Mouse (Mus musculus) cerebellum, adult 18-20 months (tissue): ENCODE results near the gene Hivep2.

Experiments
- DNase-seq, 2 experiments: peaks; one replicate each; pipeline ENCODE4 v3.0.0; 2021

The Hivep2 gene

GRCm38 (mm10) chr10:14024971-14025370 is 59.1 kb downstream of the Hivep2 start:
- DNase-seq: no peak

GRCm38 (mm10) chr10:14027751-14028150 is 61.9 kb downstream of the Hivep2 start:
- no peak for DNase-seq

GRCm38 (mm10) chr10:14028956-14029355 is 63.1 kb downstream of the Hivep2 start:
- peak; percentile 64 to 66 for DNase-seq

- DNase-seq: no peak
Observed at GRCm38 (mm10) chr10:14030458-14031035, 64.7 kb downstream of the Hivep2 start.

- no peak for DNase-seq
Observed at GRCm38 (mm10) chr10:14032532-14032931, 66.7 kb downstream of the Hivep2 start.

- no peak for DNase-seq
Observed at GRCm38 (mm10) chr10:14034046-14034445, 68.2 kb downstream of the Hivep2 start.

- DNase-seq: no peak
Observed at GRCm38 (mm10) chr10:14034790-14035189, 68.9 kb downstream of the Hivep2 start.

GRCm38 (mm10) chr10:14035607-14036006 is 69.7 kb downstream of the Hivep2 start:
- no peak for DNase-seq

GRCm38 (mm10) chr10:14036472-14036871 is 70.6 kb downstream of the Hivep2 start:
- no peak for DNase-seq

- DNase-seq: no peak
Observed at GRCm38 (mm10) chr10:14037977-14038489, 72.2 kb downstream of the Hivep2 start.

- no peak for DNase-seq
Observed at GRCm38 (mm10) chr10:14040716-14041470, 75.0 kb downstream of the Hivep2 start.

GRCm38 (mm10) chr10:14041606-14042005 is 75.7 kb downstream of the Hivep2 start:
- DNase-seq: peak in 1 of 2 experiments; percentile 32

- DNase-seq: no peak
Observed at GRCm38 (mm10) chr10:14042539-14043348, 76.9 kb downstream of the Hivep2 start.

- DNase-seq: no peak
Observed at GRCm38 (mm10) chr10:14043349-14043710, 77.5 kb downstream of the Hivep2 start.

GRCm38 (mm10) chr10:14044046-14044782 is 78.3 kb downstream of the Hivep2 start:
- no peak for DNase-seq

- DNase-seq: no peak
Observed at GRCm38 (mm10) chr10:14044783-14045392, 79.0 kb downstream of the Hivep2 start.

GRCm38 (mm10) chr10:14045745-14046144 is 79.9 kb downstream of the Hivep2 start:
- DNase-seq: no peak

GRCm38 (mm10) chr10:14046171-14046651 is 80.3 kb downstream of the Hivep2 start:
- DNase-seq: no peak

GRCm38 (mm10) chr10:14046935-14047334 is 81.1 kb downstream of the Hivep2 start:
- DNase-seq: no peak

- no peak for DNase-seq
Observed at GRCm38 (mm10) chr10:14047661-14048060, 81.8 kb downstream of the Hivep2 start.

- DNase-seq: no peak
Observed at GRCm38 (mm10) chr10:14048322-14048915, 82.5 kb downstream of the Hivep2 start.
